Mouse (Mus musculus): ENCODE measurements around the gene P3h3.
"Not testable (repeated sequence)": the region's sequence is repeated elsewhere in the genome, so short reads cannot be mapped to it uniquely, and the experiment has no call there.

Gene P3h3

GRCm38 (mm10) chr6:124856916-124857839 lies at the start of gene P3h3:
P3h3 (minus strand) TSS chr6:124857752.
- DNase-seq (ENCODE audit: low read depth, low spot score): peak; percentile 95

- peak; percentile 72 for DNase-seq (ENCODE audit: low read depth, low spot score)
These were observed 47.7 kb upstream of the P3h3 start for GRCm38 (mm10) chr6:124904991-124905860.

GRCm38 (mm10) chr6:124904161-124904981 lies 46.8 kb upstream of the P3h3 start:
- DNase-seq (ENCODE audit: low read depth, low spot score): peak; percentile 93

GRCm38 (mm10) chr6:124903580-124904151 lies 46.1 kb upstream of the P3h3 start:
- DNase-seq (ENCODE audit: low read depth, low spot score): peak; percentile 99

GRCm38 (mm10) chr6:124901851-124902250 lies 44.3 kb upstream of the P3h3 start:
- DNase-seq (ENCODE audit: low read depth, low spot score): no peak

- DNase-seq (ENCODE audit: low read depth, low spot score): no peak
These were observed 43.4 kb upstream of the P3h3 start for GRCm38 (mm10) chr6:124900801-124901480.

GRCm38 (mm10) chr6:124900056-124900800 lies 42.7 kb upstream of the P3h3 start:
- peak; percentile 63 for DNase-seq (ENCODE audit: low read depth, low spot score)

GRCm38 (mm10) chr6:124898359-124898758 lies 40.8 kb upstream of the P3h3 start:
- DNase-seq (ENCODE audit: low read depth, low spot score): no peak

- not testable (repeated sequence) for DNase-seq (ENCODE audit: low read depth, low spot score)
These were observed 36.6 kb upstream of the P3h3 start for GRCm38 (mm10) chr6:124894113-124894512.

GRCm38 (mm10) chr6:124890997-124891396 lies 33.4 kb upstream of the P3h3 start:
- no peak for DNase-seq (ENCODE audit: low read depth, low spot score)

- no peak for DNase-seq (ENCODE audit: low read depth, low spot score)
These were observed 31.1 kb upstream of the P3h3 start for GRCm38 (mm10) chr6:124888555-124889125.

GRCm38 (mm10) chr6:124887986-124888385 lies 30.4 kb upstream of the P3h3 start, which contains the start of gene Cd4:
Cd4 (minus strand) TSS chr6:124888221.
- DNase-seq (ENCODE audit: low read depth, low spot score): no peak

- DNase-seq (ENCODE audit: low read depth, low spot score): no peak
These were observed 28.4 kb upstream of the P3h3 start for GRCm38 (mm10) chr6:124885956-124886381.

GRCm38 (mm10) chr6:124884714-124885500 lies 27.4 kb upstream of the P3h3 start:
- DNase-seq (ENCODE audit: low read depth, low spot score): no peak

GRCm38 (mm10) chr6:124883351-124883750 lies 25.8 kb upstream of the P3h3 start:
- DNase-seq (ENCODE audit: low read depth, low spot score): no peak

- DNase-seq (ENCODE audit: low read depth, low spot score): no peak
These were observed 24.3 kb upstream of the P3h3 start for GRCm38 (mm10) chr6:124881821-124882220.

GRCm38 (mm10) chr6:124879390-124879789 lies 21.8 kb upstream of the P3h3 start:
- DNase-seq (ENCODE audit: low read depth, low spot score): no peak

- no peak for DNase-seq (ENCODE audit: low read depth, low spot score)
These were observed 16.8 kb upstream of the P3h3 start for GRCm38 (mm10) chr6:124874348-124874747.
